Mouse (Mus musculus): ENCODE data around the gene Zfp428. TPM values are rescaled to one million over a fixed set of nuclear protein-coding genes. Genes with fewer than 3 reads are reported as not detected.
A peak's percentile ranks its signal among the peaks of the same experiment; 100 is the strongest.
"Not testable (repeated sequence)": the region's sequence is repeated elsewhere in the genome, so short reads cannot be mapped to it uniquely, and the experiment has no call there.

The Zfp428 gene
- total RNA-seq, 2 experiments from 2014 or later: 1.5 to 2.7 TPM

DNA sequence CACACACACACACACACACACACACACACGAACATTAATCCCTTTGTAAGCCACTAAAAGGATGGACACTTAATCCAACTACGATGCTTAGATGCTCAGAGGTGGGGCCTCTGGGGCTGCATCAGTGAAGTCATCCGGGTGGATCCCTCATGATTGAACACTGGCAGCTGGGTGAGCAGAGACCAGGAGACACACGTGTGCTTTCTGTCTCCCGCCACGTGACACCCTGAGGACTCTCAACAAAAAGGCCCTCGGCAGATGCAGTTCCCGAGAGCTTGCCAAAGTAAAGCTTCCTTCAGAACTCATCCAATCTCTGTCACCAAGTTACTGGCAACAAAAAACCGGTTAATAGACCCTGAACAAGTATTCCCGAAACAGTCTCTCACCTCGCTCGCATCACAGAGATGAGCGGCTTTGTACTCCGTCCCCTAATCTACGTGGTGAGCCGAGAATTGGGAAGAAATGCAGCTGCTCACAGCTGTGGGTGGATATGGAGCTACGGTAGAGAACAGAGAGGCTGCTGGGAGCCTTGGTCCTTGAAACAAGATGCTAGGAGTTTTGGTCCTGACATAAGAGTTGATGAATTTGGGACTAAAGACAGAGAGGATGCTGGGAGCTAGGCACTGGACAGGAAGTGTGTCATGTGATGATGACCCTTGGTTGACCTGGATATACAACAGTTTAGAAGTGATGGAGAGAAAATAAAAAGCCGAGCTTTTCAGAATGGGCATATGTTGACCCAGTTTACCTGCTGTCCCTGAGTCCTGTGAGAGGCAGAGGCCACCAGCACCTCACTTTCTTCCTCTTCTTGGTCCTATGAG, 26.5 kb upstream of the Zfp428 start:
- ATAC-seq (replicated peaks; ENCODE audit: poor library complexity, severe bottlenecking): no peak

DNA sequence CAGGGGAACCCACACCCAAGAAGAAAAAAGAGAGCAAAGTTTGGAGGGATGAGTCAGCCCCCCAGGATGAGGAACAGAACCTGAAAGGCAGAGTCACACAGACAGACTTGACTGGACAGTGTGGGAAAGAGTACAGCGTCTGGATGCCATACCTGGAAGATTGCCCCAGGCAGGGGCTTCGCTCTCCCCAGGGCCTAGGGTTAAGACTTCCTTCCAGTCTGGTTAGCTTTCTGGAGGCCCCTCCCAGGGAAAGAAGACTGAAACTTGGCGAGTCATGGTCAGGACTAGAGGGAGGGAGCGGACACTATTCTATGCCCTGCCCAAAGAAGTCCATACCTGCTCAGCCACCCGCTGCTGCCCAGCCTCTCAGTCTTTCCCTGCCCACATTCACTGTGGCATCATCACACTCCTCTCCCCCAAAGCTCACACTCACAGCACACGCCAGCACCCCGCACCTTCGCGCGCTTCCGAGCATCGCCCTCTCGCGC, 25.8 kb upstream of the Zfp428 start:
- ATAC-seq (replicated peaks; ENCODE audit: poor library complexity, severe bottlenecking): peak; percentile 38

DNA sequence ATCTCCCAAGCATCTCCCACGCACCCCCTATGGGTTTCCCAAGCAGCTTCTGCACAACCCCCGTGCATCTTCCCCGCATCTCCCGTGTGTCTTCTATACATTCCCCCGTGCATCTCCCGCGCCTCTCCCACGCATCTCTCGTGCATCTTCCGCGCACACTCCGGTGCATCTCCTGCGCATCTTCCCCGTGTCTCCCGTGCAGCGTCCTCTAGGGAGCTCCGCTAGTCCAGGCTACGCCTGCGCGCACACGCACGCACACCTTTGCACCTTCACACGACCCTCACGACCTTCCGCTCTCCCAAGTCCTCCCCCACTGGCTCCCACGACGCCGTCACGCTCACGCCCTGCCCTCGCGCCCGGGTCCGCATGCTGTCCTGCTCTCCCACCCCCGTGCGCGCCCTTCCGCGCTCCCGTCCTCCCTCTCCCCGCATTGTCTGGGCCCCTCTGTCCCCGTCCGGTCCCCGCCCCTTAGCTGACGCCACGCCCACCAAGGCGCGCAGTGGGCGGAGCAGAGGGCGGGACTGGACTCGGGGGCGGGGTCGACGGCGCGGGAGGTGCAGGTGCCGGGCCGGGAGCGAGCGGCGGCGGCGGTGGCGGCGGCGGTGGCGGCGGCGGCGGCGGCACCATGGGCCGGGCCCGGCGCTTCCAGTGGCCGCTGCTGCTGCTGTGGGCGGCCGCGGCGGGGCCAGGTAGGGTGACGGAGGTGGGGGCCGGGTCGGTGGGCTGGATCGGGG, 25.2 kb upstream of the Zfp428 start, which contains the start of gene Cadm4:
Cadm4 (plus strand) TSS at position 550 of the 734 bp plus-strand sequence.
- peak; percentile 86 for ATAC-seq (replicated peaks; ENCODE audit: poor library complexity, severe bottlenecking)

DNA sequence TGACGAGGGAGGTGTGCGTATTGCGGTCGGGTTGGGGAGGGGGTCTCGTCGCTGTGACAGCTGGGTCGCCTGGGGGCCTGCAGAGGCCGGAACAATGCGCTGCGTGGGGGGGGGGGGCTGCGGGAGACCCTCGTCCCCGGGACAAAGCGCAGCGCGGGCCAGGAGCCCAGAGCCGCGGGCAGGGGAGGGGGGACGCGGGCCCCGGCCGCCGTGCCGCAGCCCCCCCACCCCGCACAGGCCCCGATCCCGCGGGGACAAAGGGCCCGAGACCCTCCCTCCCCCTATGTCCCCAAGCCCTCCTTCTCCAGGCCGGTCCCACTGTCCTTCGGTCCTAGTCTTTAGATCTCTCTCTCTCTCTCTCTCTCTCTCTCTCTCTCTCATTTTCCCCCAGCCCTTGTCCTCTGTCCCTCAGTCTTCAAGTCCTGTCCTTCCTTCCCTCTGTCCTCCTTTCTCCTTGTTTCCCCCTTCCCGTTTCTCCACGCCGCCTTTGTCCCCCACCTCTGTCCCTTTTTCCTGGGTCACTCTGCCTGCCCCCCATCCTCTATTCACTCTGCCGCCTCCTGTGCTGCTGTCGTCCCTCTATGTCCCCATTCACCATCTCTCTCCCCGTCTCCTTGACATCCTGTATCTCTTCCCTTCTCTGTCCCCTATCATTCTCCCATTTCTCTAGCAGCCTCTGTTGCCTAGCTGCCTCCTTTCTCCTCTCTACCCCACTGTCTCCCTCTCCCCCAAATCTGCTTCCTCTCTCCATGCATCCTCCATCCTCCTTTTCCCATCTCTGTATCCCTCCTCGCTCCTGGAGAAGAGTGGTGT, 24.4 kb upstream of the Zfp428 start:
- ATAC-seq (replicated peaks; ENCODE audit: poor library complexity, severe bottlenecking): no peak

DNA sequence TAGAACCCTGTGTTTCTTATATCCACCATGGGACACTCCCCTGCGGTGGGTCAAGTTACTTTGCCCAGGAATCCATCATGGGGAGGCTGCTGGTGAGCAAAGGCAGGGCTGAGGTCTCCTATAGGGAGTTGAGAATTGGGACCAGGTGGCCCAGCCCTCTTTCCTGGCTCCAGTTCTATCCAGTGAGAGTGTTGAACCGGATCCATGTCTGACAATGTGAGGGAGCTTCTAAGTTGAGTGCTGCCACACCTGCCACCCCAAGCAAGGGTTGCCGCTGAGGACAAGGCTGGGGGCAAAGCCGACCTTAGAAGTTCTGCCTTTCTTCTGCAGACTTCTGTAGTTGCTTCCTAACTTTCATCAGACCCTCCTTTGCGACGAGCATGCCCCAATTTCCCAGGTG, 23.5 kb upstream of the Zfp428 start:
- ATAC-seq (replicated peaks; ENCODE audit: poor library complexity, severe bottlenecking): not testable (repeated sequence)

DNA sequence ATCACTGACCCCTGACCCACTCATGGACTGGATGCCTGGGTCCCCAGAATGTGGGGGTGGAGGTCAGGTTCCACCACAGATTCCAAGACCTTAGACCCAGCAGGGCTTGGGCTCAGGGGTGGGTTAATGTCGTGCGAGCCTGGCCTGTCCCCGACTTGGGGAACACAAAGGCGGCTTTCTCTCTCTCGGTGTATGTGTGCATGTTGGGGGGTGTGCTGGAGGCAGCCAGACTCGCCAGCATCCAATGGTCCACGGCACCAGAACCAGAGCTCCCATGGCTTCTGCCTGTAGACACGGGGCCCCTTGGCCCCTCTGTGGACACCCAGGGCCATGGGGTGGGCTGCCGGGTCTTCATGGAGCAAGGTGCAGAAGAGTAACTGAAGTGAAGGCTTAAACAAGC, 21.3 kb upstream of the Zfp428 start:
- ATAC-seq (replicated peaks; ENCODE audit: poor library complexity, severe bottlenecking): no peak

DNA sequence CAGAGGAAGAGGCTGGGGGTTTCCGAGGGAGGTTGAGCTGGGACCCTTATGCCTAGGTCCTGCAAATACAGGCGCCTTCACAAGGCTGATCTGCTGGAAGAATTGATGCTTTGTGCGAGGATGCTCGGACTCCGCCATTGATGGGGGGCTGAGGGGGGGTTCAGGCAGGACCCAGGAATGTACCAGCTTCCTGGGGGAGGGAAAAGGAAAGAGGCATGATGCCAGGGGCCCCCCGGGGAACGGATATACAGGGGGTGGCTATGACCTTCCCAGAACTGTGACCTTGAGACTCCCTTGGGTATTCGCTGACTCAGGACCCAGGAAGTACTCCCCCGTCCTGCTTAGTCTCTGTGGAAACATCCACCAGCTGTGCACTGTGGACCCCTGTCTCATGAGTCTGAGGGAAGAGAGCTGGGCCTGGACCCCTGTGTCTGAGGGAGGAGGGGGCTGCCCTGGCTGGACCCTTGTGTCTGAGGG, 20.1 kb upstream of the Zfp428 start:
- ATAC-seq (replicated peaks; ENCODE audit: poor library complexity, severe bottlenecking): no peak

DNA sequence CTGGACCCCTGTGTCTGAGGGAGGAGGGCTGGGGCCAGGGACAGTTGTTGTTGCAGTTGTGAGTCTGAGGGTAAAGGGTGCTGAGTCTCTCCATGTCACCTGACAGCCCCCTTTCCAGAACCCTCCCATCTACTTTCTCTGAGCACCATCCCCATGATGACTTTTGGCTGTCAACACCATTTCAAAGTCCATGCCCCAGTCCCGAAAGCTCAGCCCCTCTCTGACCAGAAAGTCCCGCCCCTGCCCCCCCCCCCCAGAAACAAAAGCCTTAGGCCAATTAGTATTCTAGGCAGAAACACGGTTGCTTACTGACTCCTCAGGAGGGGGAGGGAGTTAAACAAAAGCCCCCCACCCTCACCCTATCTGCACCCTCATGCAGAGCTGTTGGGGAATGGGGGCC, 19.4 kb upstream of the Zfp428 start:
- ATAC-seq (replicated peaks; ENCODE audit: poor library complexity, severe bottlenecking): no peak

DNA sequence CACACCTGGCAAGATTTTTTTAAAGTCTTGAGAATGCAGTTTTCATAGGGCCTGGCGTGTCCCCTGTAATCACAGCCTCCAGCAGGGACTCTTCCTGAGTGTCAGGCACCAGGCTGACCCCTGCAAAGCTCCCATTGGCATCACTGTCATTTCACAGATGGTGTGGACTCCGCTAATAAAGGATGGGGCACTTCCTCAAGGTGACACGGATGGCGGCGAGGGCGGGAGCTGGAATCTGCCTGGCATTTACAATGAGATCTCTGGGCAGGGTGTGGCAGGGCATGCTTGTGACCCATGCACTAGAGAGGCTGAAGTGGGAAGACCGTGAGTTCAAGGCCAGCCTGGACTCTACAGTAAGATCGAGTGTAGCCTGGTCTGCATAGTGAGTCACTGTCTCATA, 18.5 kb upstream of the Zfp428 start:
- ATAC-seq (replicated peaks; ENCODE audit: poor library complexity, severe bottlenecking): no peak

DNA sequence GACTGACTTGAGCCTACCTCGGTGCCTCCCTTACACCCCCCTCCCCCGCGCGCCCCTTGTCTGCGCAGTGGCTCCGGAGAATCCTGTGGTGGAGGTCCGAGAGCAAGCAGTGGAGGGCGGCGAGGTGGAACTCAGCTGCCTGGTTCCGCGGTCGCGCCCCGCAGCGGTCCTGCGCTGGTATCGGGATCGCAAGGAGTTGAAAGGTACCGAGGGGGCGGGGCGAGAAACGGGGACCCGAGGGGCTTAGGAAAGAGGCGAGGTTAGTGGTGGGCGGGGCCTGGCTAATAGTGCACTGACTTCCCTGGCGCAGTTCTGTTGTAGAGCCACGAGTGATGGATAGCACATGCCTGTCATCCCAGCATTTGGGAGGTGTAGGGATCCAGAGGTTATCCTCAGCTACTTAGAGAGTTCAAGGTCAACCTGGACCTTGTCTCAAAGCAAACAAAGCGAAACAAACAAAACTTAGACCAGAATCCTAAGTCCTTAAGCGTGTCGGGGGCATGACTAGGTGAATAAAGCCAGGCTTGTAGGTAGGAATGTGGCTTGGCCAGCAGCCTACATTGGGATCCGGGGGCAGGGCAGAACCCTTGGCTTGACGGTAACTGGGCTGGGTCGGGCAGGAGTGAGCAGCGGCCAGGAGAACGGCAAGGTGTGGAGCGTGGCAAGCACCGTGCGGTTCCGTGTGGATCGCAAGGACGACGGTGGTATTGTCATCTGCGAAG, 6.8 kb upstream of the Zfp428 start:
- ATAC-seq (replicated peaks; ENCODE audit: poor library complexity, severe bottlenecking): peak; percentile 42

DNA sequence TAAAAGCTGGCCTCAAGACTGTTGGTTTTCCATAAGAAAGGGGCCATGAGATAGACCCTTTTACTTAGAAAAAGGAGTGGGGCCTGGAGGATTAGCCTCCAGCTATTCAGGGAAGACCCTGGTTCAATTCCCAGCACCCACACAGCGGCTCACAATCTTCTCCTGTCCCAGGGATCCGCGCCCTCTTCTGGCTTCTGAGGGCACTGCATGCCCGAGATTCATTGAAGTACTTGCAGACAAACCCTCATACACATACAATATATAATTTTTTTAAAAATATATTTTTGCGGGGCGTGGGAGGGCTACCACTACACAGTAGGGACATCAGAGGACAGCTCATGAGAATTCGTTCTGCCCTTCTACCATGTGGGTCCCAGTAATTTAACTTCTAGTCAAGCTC, 5.9 kb upstream of the Zfp428 start:
- ATAC-seq (replicated peaks; ENCODE audit: poor library complexity, severe bottlenecking): no peak; the same call in 1 of the 2 replicates

DNA sequence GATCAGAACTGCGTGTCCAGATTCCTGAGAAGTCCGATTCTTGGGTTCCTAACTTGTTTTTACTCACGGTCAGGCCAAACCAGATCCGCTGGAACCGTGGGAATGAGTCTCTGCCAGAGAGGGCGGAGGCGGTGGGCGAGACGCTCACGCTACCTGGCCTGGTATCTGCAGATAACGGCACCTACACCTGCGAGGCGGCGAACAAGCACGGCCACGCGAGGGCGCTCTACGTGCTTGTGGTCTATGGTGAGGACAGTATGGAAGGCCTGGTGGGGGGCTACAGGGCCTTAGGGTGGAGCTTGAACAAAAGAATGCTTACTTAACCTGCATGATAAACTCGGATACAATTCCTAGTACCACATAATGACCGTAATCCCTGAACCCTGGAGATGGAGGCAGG, 5.3 kb upstream of the Zfp428 start:
- no peak for ATAC-seq (replicated peaks; ENCODE audit: poor library complexity, severe bottlenecking)

DNA sequence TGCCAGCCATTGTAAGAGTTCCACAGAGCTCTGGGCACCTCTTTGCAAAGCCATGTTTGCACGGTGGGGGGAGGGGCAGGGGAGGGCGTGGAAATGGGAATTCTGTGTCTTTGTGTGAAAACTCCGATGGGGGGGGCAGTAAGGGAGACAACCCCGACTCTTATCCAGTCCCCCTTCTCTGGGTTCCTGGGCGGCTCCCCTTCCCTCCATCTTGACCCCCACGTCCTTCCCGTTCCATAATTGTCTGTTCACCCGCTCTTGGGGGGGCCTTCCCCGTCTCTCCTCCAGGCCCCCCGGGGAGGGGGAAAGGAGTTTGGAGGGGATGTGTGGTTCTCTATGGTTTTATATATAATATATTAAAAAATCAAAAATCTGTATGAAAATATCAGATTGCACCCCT, 2.8 kb upstream of the Zfp428 start:
- no peak for ATAC-seq (replicated peaks; ENCODE audit: poor library complexity, severe bottlenecking)

DNA sequence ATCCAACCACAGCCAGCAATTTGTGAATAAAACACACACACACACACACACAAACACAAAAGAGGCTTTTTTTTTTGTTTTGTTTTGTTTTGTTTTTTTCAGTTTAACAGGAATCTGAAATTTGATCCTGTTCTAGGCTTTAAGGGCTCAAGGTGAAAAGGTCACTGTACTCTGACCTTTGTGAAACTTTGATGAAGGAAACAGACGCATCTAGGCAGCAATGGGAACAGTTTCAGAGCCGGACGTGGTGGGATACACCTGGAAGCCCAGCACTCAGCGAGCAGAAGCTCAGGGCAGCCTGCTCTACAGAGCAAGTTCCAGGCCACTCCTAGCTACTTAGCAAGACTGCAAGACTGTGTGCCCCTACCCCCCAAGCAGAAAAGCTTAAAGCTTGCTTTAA, 1.9 kb upstream of the Zfp428 start:
- no peak for ATAC-seq (replicated peaks; ENCODE audit: poor library complexity, severe bottlenecking)

DNA sequence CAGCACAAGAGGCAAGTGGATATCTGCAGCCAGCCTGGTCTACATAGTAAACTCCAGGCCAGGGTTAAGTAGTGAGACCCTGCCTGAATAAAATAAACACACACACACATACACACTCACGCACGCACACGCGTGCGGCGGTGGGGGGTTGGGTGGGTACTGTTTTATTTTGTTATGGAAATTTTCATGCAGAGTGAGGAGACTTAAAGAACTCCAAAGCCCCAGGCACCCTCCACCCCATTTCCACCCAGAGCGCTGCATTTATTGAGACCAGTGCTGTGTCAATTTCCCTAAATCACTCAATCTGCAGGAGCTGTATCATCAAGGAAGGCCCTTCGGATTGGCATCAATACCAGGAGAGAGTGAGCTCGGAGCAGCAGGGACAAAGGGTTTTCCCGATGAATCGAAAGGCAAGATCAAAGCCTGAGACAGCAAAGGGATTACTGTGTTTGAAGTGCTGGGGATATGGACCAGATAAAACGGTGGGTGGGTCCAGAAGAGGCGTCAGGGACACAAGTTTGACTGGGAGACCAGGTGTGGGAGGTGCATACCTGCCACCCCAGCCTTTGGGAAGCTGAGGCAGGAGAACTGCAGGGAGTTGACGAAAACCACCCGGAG, 1.2 kb upstream of the Zfp428 start:
- no peak for ATAC-seq (replicated peaks; ENCODE audit: poor library complexity, severe bottlenecking)

DNA sequence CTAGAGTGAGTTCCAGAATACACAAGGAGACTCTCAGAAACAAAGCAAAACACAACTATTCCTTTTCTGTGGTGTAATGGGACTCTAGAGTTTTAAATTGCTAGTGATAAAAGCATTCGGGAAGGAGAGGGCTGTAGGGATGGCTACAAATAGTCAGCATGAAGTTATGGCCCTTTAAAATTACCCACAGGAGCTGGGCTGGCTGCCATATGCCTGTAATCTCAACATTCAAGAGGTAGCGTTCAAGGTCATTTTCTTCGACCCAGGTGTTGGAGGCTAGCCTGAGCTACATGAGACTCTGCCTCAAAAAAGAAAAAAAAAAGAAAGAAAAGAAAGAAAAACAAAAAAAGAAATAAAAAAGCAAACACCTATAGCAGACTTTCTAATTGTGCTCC, 744 bp upstream of the Zfp428 start:
- no peak for ATAC-seq (replicated peaks; ENCODE audit: poor library complexity, severe bottlenecking)

DNA sequence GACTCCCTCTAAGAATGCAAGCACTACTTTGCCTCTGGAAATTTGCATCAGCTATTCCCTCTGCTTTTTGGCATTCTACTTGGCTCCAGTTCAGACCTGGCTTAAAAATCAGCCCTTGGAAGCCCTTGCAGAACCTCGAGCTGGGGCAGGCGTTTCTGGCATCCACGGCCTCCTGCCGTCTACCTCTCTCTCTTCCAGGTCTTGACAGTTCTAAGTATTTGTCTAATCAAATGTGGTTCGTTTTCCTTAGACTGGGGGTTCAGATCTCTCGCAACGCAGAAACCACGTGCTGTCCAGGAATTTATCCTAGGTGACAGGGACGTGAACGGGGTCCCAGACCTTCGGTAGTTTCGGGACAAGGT, 349 bp upstream of the Zfp428 start:
- no peak for ATAC-seq (replicated peaks; ENCODE audit: poor library complexity, severe bottlenecking)

DNA sequence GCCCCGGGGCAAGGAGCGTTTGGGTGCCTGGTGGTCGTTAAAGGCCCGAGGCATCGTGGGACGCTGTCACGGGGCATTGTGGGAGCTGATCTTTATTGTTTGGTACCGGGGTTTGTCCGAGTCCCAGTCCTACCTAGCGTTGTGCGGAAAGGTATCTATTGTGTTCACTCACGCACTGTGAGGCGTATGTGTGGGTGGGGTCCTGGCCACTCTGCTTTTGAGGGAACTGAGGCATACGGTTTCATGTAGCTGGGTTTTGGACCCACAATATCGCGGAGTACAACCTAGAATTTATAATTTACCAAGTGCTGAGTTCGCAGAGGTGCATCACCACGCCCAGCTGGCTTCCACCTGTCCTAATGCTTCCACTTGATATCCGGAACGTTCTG, 914 bp downstream of the Zfp428 start:
- 0 out of 2 replicates have a peak, but pooled peaks have one; percentile 1 for ATAC-seq (replicated peaks; ENCODE audit: poor library complexity, severe bottlenecking)

DNA sequence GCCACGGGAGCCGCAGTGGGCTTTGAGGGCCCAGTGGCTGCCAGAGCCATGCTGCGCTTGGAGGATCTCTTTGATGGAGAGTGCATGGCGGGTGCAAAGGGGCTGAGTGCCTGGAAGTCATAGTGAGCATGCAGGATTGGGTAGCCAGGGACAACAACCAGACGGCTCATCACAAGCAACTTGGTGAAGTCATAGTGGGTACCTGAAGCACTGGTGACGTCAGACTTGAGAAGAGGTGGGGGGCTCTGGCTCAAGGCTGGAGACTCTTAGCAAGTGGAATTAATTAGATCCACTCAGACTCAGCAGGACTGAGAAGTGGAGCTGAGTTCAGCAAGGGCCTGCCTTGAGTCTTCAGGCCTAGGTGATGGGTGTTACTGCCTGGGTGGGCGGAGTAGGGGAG, 5.5 kb downstream of the Zfp428 start, which contains the start of gene AC161166.1:
AC161166.1 (minus strand) TSS at position 101 of the 400 bp plus-strand sequence.
- no peak for ATAC-seq (replicated peaks; ENCODE audit: poor library complexity, severe bottlenecking)
